Mouse (Mus musculus) spleen, postnatal 36 days (tissue): ENCODE data around the gene Calhm2.
"Not testable (repeated sequence)": the region's sequence is repeated elsewhere in the genome, so short reads cannot be mapped to it uniquely, and the experiment has no call there.

Experiments
- DNase-seq, 2 experiments: peaks; one replicate each; pipeline ENCODE4 v3.0.0; 2022; ENCODE audit warnings: low spot score in 2 of 2, mixed read lengths in 1 of 2

Calhm2 gene

GRCm38 (mm10) chr19:47151332-47152061 lies 13.4 kb upstream of the Calhm2 start:
- DNase-seq, result no peak

GRCm38 (mm10) chr19:47149854-47150253 lies 11.8 kb upstream of the Calhm2 start:
- DNase-seq, result no peak

GRCm38 (mm10) chr19:47148267-47148847 lies 10.3 kb upstream of the Calhm2 start:
- peak; percentile 51 for DNase-seq

GRCm38 (mm10) chr19:47144154-47144553 lies 6.1 kb upstream of the Calhm2 start, which contains the start of gene Calhm1:
TSS of gene Calhm1 (minus strand) at chr19:47144254.
- DNase-seq, result no peak

- DNase-seq, result no peak
These were observed 4.3 kb upstream of the Calhm2 start for GRCm38 (mm10) chr19:47142438-47142837.

- DNase-seq, result not testable (repeated sequence)
These were observed 1.5 kb upstream of the Calhm2 start for GRCm38 (mm10) chr19:47139611-47140010.

GRCm38 (mm10) chr19:47137051-47137581 lies 978 bp downstream of the Calhm2 start:
- DNase-seq, result peak; percentile 62 to 63

- no peak for DNase-seq
These were observed 1.9 kb downstream of the Calhm2 start for GRCm38 (mm10) chr19:47136170-47136569.

- no peak for DNase-seq
These were observed 2.5 kb downstream of the Calhm2 start for GRCm38 (mm10) chr19:47135568-47135967.

GRCm38 (mm10) chr19:47133161-47133560 lies 4.9 kb downstream of the Calhm2 start:
- peak; percentile 83 to 85 for DNase-seq

GRCm38 (mm10) chr19:47130551-47131125 lies 7.5 kb downstream of the Calhm2 start:
- DNase-seq, result peak; percentile 64 to 66

GRCm38 (mm10) chr19:47128835-47129234 lies 9.3 kb downstream of the Calhm2 start:
- DNase-seq, result no peak

- DNase-seq, result no peak
These were observed 9.9 kb downstream of the Calhm2 start for GRCm38 (mm10) chr19:47128164-47128563.

- DNase-seq, result no peak
These were observed 15.3 kb downstream of the Calhm2 start for GRCm38 (mm10) chr19:47122802-47123201.

GRCm38 (mm10) chr19:47121054-47121453 lies 17.0 kb downstream of the Calhm2 start:
- DNase-seq, result peak in 1 of 2 experiments; percentile 38

- DNase-seq, result no peak
These were observed 19.5 kb downstream of the Calhm2 start for GRCm38 (mm10) chr19:47118634-47119033.

- DNase-seq, result no peak
These were observed 33.3 kb downstream of the Calhm2 start for GRCm38 (mm10) chr19:47104641-47105271.

GRCm38 (mm10) chr19:47101080-47101479 lies 37.0 kb downstream of the Calhm2 start:
- no peak for DNase-seq

- peak; percentile 93 to 94 for DNase-seq
These were observed 47.4 kb downstream of the Calhm2 start, which contains the start of the genes Usmg5 and Pdcd11 for GRCm38 (mm10) chr19:47090550-47091156. TSS of gene Usmg5 (minus strand) at chr19:47090647. TSS of gene Pdcd11 (plus strand) at chr19:47090768.

- DNase-seq, result no peak
These were observed 48.2 kb downstream of the Calhm2 start for GRCm38 (mm10) chr19:47089718-47090525.

GRCm38 (mm10) chr19:47088226-47088625 lies 49.9 kb downstream of the Calhm2 start:
- no peak for DNase-seq
